Mouse (Mus musculus) layer of hippocampus, adult 18-20 months (tissue): Measurements from ENCODE around the gene Slc25a12. TPM values are rescaled to one million over a fixed set of nuclear protein-coding genes. Genes with fewer than 3 reads are reported as not detected.
"Not testable (repeated sequence)": the region's sequence is repeated elsewhere in the genome, so short reads cannot be mapped to it uniquely, and the experiment has no call there.

ENCODE experiments used
- DNase-seq, 2 experiments: peaks; one replicate each; pipeline ENCODE4 v3.0.0; 2022; ENCODE audit warnings: low spot score in 2 of 2
- long read RNA-seq: library from polyadenylated mRNA; stranded (forward); transcript quantifications from one replicate; pipeline ENCODE4 v2.0.0, GENCODE M21; 2021
- total RNA-seq, 2 experiments: library from RNA; stranded (reverse); gene quantifications; 2 replicates each; pipeline ENCODE4 v1.2.3; 2021

Slc25a12 gene
- total RNA-seq, result 100 to 1,000 TPM; 150 to 164 TPM
- long read RNA-seq, full-length matches to known transcripts, result 103 of 135 reads
- long read RNA-seq, partial matches to known transcripts, result 20 of 135 reads
- long read RNA-seq, other reads (novel, unspliced or antisense), result 12 of 135 reads

DNA sequence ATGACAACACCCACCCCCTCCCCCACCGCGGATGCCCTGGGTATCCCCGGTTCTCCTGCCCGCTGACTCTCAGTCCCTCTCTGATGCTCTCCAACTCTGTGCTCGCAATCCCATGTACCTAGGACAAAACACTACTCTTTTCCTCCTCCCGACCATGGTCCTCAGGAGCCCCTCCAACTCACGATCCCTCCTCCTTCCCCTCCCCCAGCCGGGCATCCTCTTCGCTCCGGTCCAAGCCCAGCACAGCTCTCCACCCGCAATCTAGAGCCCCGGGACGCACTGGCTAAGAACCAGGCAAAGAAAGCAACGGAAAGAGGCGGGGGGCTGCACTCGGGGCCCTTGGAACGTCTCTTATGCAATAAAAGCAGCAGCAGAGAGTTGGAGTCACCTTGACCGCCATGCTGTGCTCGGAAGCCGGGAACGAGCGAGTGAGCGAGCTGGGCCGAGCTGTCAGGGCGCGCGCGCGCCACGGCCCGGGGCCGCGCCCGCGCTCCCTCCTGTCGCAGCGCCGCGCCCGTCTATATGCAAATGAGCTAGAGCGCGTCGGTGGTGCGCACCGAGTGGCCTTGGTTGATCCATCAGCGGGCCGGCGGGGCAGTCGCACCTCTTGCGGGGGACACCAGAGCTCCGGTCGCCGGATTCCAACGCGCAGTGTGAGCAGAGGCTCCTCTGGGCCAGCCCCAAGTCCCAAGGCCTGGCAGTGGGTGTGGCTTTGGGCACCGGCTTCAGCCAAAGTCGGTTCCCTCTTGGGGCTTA lies at the start of gene Slc25a12:
Gene Slc25a12 (minus strand): TSS at position 625 of the 756 bp plus-strand sequence.
- DNase-seq, result peak; percentile 55 to 79

DNA sequence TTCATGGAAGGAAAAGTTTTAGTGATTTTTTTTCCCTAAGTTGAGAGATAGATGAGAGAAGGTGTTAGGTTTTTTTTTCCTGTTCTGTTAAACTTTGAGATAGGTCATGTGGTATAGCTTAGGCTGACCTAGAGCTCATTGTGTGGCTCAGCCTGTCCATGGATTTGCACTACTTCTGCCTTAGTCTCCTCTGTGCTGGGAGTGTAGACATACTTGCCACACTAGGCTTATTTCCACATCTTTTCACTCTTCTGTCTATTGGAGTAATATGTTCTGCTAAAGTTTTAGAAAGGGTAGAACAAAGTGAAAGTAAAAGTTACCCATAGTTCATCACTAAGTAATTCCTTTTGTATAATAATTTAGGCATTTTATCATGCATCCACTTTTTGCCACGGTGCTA lies 38.1 kb upstream of the Slc25a12 start:
- DNase-seq, result no peak

- no peak for DNase-seq
Measured at GRCm38 (mm10) chr2:71389864-71390263, 22.3 kb upstream of the Slc25a12 start.

DNA sequence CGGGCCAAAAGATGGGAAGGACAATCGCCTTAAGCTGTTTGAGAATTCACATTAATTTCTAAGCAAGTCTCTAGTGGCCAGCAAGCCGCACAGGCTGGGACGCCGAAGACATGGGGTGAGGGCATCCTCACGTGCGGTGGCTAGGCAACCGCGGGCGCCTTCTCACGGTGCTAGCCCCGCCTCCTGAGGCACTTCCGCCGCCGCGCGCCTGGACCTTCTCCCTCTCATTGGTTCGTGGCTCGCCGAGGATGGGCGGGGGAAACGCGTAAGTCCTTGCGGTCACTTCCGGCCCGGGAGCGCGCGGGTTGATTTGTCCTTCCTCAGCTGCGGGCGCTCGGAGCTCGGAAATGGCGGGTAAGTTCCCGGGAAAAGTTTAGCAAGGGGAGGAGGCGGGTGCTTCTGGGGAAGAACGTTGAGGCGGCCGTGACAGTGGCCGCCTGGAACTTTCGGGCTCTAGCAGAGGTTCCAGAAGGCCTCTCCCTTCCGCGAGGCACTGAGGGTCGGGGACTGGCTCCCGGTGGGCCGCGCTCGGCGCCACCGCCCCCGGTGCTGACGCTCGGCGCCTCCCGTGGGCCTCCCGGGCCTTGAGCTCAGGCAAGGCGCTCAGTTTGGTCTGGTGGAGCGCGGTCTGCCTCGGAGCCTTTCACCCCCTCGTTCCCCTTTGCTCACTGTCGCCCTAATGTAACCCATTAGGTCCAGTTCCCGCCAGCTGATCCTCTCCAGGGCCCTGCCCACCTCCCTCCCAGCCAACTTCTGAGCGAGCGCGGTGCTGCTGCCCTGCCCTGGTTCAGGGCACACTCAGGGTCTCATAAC lies 21.6 kb upstream of the Slc25a12 start, which contains the start of gene Hat1:
Gene Hat1 (plus strand): TSS at position 8 of the 813 bp plus-strand sequence.
- DNase-seq, result peak; percentile 91 to 96

DNA sequence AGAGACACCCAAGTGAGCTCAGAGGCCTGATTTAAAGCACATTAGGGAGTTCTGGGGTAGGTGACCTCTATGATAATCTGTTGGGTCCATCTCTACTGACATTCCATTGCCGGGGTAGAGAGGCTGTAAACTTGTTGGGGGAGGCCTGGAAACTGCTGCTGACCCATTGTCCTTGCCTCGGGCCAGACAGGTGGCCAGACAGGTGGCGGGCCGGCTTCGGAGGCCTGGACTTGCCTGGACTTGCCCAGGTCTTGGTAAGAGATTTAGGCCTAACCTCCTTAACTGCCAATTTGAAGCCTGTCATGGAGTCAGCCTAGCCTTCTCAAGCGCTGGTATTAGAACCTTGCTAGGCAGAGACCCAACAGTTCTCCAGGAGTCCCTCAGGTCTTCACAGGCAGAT lies 20.2 kb upstream of the Slc25a12 start:
- no peak for DNase-seq

DNA sequence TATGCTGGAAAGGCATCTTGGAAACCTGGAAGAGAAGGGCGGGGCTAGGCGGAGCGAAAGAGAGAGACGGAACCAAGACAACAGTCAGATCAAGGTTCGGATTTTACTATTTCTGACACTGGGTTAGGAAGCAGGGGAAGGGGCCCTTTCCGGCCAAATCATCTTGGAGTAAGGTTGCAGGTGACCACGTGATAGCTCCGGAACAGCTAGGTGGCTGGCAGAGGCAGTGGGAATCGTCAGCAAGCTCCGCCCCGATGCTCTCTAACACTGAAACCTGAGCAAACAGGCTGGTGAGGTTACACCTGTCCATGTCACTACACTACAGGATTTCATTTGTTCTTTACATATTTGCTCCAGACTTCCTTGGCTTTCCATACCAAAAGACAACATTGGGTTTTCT lies 16.3 kb upstream of the Slc25a12 start:
- no peak for DNase-seq

GRCm38 (mm10) chr2:71381962-71382361 lies 14.4 kb upstream of the Slc25a12 start:
- DNase-seq, result no peak

GRCm38 (mm10) chr2:71377426-71377825 lies 9.9 kb upstream of the Slc25a12 start:
- DNase-seq, result no peak

GRCm38 (mm10) chr2:71376433-71376906 lies 8.9 kb upstream of the Slc25a12 start:
- no peak for DNase-seq

GRCm38 (mm10) chr2:71374275-71375155 lies 7.0 kb upstream of the Slc25a12 start:
- DNase-seq, result no peak

DNA sequence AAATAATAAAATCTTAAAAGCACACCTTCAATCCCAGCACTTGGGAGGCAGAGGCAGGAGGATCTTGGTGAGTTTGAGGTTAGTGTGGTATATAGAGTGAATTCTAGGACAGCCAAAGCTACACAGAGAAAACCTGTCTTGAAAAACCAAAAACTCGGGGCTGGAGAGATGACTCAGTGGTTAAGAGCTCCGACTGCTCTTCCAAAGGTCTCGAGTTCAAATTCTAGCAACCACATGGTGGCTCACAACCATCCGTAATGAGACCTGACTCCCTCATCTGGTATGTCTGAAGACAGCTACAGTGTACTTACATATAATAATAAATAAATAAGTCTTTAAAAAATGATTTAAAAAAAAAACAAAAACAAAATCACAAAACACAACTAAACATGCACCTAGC lies 4.7 kb upstream of the Slc25a12 start:
- DNase-seq, result not testable (repeated sequence)

DNA sequence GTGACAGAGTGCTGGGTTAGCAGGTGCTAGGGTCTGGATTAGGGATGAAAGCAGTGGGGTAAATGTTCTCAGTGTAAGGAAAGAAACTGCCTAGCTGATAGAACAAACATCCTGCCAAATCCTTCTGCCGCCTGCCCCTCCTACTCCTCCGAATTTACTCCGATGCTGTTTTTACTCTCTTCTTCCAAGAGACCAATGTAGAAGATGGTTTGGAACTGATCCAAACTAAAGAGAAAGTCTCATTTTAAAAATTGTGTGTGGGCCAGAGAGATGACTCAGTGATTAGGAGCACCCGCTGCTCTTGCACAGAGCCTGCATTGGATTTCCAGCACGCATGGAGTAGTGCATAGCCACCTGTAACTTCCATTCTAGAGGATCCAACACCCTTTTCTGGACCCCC lies 4.2 kb upstream of the Slc25a12 start:
- DNase-seq, result peak; percentile 6 to 68

DNA sequence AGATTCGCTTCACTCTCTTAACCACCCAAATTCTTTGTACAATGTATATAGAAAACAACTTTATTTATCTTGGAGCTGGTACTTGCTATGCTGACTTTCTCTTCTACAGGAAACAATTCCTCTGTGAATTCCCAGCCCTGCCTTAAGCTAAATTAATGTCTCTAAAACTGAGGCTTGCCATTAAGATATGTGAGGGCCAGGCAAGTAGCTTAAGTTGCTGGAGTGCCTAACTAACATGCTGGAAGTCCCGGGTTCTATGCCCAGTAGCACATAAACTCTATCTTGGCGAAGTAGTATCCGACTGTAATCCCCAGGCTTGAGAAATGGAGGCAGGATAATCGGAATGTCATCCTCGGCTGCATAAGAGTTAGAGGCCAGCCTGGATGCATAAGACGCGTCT lies 537 bp upstream of the Slc25a12 start:
- DNase-seq, result no peak

DNA sequence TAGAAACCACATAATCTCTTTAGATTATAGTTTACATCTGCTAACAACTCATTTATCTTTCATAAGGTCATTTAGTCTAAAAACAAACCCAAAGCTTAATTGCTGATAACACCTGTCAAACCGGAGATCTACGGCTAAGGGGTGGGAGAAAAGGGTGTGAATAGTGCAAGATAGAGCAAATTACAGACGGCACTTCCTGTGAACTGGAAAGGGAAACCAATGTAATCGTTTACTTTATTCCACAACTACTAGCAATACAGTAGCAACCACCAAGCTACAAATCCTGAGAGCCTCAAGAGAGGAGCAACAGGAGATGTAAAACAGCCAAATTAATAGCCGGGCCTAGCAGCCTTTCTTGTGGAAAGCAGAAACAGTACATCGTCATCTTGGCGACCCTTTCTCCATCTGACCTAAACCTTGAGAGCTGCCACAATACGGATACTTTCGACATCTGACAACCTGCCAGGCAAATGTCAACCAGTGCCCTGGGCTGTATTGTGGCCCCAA lies 878 bp downstream of the Slc25a12 start:
- DNase-seq, result no peak

GRCm38 (mm10) chr2:71360192-71360591 lies 7.4 kb downstream of the Slc25a12 start:
- DNase-seq, result no peak

DNA sequence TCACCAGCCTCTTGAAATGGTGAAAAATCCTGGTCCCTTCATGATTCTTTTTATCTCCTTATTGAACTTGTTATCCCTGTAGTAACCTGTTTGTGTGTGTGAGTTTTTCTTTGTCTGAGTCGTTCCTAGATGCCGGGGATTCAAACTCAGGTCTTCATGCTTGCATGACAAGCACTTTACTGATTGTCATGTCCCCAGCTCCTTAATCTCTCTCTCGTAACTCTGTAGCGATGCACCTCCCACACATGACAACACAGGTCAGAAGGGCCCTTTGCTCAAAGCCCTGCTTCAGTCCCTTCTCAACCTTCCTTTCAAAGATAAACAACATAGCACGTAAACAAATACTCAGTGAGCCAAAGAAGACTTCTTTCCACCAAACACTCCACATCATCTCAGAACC lies 9.2 kb downstream of the Slc25a12 start:
- DNase-seq, result no peak

DNA sequence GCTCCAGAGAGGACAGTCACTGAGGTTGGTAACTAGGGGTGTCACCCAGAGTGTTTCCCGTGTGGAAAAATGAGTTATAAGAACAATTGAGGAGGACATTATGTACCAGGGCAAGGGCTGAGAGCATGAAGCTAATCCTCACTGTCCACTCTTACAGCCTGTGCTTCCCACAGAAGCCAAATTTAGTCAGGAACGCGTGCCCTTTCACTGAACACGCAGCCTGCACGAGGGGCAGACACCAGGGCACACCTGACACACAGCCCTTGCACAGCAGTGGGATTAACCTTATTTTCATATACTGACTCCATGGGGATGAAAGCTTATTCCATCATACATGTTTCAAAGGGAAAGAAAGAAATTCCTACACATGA lies 13.5 kb downstream of the Slc25a12 start:
- no peak for DNase-seq

- DNase-seq, result no peak
Measured at GRCm38 (mm10) chr2:71353306-71354054, 14.1 kb downstream of the Slc25a12 start.

DNA sequence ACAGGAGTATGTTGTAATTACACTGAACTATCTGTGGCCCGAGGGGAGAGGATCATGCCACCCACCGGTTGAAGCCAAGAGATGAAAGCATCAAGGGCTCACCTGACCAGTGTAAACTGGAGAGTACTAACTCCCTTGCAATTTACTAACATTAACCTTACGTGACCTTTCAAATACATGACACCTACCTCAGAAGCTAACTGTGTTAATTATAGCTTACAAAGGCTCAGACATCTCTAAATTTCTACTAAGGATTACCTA lies 15.9 kb downstream of the Slc25a12 start:
- no peak for DNase-seq
